Mouse (Mus musculus) lung, postnatal 36 days (tissue): Measurements from ENCODE around the gene Bves.

Experiments
- DNase-seq: peaks from one replicate; pipeline ENCODE4 v3.0.0; 2022; ENCODE audit warnings: mixed read lengths

Bves gene

GRCm38 (mm10) chr10:45335434-45336422 is at the start of gene Bves:
TSS of gene Bves (plus strand) at chr10:45335772.
- no peak for DNase-seq

GRCm38 (mm10) chr10:45288351-45288750 is 47.2 kb upstream of the Bves start:
- no peak for DNase-seq

DNA sequence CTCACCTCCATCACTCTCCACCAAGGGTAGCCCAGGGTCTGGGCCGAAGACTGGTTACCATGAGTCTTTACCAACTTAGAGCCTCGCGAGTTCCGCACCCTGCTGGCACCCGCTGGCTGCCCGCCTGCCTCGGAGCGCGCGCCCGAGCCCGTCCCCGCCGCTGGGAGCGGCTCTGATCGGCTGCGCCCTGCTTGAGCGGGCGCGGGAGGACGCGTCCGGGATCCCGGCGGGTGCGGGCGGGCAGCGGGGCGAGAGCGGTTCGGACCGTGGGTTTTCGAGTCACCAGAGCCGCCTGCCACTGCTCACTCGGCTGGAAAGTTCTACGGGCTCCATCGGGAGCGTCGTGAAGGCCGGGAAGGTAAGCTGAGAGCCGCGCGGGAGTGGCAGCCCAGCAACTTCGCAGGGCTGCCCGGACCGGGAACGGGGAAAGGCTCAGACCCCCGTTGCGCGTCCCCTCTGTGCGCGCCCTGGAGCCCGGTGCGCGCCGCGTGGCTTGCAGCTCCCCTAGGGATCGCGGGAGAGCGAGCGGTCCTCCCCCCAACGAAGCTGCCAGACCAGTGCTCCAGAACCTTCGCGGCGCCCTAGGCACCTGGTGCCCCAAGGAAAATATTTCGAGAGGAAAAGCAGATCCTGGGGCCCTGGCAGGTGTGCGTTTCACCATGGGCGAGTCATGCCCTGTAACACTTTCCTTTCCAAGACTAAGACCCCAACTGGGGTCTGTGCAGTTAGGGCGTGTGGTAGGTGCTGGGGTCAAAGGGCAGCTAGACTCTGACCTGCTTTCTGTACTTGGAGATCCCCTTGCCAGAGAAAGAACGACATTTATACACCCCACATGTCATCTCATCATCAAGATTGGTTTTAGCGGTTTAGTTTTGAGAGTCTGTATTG is 46.1 kb upstream of the Bves start:
- peak; percentile 2 for DNase-seq

- no peak for DNase-seq
Measured at GRCm38 (mm10) chr10:45290618-45291017, 45.0 kb upstream of the Bves start.

DNA sequence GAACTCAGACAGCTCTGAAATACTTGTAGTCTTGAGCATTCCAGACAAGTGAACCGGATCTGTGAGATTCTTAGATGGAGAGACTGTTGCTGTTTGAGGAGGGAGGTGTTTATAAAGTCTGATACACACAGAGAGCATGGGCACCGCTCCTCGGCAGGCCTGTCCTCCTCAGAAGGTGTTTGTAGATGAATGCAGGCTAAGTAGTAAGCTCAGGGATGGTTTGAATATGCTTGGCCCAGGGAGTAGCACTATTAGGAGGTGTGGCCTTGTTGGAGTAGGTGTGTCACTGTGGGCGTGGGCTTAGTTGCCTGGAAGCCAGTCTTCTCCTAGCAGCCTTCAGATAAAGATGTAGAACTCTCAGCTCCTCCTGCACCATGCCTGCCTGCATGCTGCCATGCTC is 43.4 kb upstream of the Bves start:
- peak; percentile 8 for DNase-seq

DNA sequence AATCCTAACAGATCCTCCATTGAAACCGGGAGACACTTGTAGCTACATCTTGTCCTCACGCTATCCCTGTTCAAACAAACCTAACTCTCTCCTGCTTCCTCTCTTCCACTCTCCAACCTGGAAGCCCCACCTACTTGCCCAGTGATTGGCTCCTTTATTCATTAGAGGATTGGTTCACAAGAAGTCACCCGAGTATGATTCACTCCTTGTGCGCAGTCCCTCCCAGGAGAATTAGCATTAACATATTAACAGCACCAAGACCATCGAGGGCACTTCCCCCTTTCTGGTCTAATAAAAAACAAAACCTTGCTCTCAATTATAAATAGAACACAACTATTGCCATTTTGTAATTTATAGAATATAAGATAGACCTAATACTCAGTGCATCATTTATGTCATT is 40.5 kb upstream of the Bves start:
- DNase-seq: no peak

DNA sequence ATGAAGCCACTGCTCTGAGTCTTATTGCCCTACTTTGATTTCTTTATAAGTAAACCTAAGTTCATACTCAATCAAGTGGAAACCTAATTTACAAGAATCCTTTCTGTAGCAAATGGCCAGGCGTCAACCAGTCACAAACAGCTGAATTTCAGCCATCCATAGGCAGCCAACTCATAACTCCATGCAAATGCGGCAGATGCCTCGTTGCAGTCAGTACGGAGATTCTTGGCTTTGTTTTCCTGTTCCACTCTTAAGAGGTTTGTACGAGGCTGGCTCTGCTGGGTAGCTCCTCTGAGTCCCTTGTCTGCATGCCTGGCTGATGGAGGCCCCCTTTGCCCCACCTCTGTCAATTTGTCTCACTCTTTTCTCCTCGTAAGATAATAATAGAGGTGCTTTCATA is 37.1 kb upstream of the Bves start:
- DNase-seq: no peak

DNA sequence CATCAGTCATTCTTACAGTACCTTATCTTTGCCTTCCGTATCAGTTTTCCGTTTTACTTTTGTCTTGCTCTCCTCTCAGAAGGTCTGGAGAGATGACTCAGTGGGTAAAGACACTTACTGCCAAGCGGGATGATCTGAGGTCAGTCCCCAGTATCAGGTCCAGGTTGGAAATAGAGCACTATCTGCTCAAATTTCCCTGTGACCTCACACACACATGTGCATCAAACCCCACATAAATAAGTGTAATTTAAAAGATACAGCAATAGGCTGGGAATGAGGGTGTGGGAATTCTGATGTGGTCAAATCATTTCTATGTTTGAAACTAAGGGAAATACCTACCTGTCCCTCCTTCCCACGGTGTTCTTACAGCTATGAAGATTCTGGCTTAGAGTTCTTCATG is 36.1 kb upstream of the Bves start:
- no peak for DNase-seq

DNA sequence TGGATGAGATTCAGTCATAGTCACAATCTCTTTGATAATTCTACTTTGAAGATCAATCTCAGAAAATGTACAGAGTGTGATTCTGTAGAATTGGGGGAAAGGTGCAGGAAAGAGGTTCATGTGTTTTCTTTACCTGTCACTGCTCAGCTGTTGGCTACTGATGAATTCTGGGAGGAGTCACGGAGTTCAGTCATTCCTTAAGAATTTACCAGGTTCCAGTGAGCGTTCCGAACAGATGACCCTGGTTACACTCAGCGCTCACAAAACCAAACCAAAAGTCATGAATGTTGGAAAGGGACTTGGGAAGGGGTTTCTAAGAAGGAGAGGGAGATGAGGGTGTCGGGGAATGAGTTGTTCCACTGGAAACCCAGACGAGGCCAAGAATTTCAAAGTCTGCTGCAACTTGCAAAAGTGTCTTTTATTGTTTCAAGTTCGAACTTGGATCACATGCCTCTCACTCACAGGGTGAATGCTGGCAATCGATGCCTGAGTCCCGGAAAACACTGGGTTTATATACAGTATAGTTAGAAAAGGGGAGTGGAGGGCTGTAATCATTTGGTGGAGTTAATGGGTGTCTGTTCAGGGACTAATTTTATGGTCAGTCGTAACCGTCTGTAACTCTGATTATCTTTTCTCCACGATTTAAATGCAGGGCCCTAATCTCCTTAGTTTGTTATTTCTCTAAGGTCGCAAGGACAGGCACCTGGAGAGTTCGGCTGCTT is 32.1 kb upstream of the Bves start:
- DNase-seq: no peak

DNA sequence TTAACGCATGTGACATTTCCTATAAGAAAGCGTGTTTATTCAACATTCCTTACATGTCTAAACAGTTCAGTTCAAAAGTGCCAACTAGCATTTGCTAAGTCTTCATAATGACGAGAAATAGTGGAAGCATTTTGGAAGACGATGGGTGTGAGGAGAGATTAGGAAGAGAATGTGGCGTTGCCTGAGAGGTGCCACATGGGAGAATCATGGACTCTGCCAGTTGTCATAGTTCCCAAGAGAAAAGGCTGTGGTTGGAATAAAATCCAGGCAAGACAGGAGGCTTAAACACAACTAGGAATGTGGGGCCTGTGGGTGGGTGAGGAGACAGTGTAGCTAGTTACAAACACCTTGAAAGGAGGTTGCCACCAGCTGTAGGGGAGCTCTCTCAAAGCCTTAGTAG is 30.4 kb upstream of the Bves start:
- no peak for DNase-seq

- no peak for DNase-seq
Measured at GRCm38 (mm10) chr10:45311129-45311528, 24.4 kb upstream of the Bves start.

- no peak for DNase-seq
Measured at GRCm38 (mm10) chr10:45311624-45312023, 23.9 kb upstream of the Bves start.

DNA sequence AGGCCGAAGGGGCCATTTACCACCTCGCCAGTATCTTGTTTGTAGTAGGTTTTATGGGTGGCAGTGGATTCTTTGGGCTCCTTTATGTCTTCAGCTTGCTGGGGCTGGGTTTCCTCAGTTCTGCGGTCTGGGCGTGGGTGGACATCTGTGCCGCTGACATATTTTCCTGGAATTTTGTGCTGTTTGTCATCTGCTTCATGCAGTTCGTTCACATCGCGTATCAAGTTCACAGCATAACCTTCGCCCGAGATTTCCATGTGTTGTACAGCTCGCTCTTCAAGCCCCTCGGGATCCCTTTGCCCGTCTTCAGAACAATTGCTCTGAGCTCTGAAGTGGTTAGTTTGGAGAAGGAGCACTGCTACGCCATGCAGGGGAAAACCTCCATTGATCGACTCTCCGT is 20.7 kb upstream of the Bves start:
- no peak for DNase-seq

DNA sequence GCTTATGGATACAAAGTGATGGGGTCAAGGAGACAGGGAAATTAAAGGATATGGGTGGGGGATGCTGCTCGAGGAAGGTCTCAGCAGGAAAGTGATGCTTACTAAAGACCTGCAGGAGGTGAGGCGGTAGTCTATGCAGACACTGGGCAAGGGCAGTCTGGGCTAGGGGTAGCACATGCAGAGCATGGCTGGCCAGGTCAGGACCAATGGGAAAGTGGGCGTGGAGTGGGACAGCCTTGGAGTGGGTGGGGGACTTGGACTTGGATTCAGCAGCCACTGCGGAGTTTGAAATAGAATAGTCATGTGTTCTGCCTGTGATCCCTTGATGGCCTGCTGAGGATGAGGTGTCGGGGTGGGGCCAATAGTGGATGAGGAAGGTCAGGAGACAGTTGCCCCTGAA is 16.6 kb upstream of the Bves start:
- DNase-seq: no peak

GRCm38 (mm10) chr10:45320296-45320695 is 15.3 kb upstream of the Bves start:
- no peak for DNase-seq

- no peak for DNase-seq
Measured at GRCm38 (mm10) chr10:45324159-45324558, 11.4 kb upstream of the Bves start.

DNA sequence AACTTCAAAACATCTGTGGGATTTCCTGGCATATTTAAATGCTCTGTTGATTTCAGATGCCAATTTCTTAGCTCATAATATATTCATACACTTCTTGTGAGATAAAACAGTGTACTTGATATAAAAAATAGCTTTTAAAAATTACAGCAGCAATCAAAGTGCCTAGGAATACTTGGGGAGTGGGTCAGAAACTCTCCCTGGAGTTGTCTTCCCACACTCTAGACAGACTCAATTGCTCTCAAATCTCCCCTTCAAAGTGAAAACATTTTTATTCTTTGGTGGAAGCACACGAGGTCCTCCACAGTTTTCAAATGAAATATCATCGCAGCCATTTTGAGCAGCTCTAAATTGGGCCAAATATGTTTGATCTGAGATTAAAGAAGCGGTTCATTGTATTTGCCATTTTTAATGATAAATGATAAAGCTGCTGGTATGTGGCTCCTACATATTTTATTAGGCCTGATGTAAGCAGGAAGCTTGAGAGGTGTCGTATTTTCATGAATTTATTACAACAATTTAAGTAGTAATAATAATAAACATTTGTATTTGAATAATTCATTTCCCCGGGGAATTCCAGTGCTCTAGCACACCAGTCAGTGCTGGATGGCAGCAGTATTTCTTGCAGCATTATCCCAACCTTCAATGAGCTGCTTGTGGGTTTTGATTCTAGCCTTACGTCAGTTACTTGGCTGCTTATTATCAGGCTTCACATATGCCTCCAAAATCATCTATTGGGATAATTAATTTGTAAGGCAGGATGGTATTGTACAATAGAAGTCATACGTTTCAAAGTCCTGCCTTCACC is 7.2 kb upstream of the Bves start:
- DNase-seq: no peak

GRCm38 (mm10) chr10:45334925-45335324 is 647 bp upstream of the Bves start:
- no peak for DNase-seq

- DNase-seq: no peak
Measured at GRCm38 (mm10) chr10:45339106-45339505, 3.5 kb downstream of the Bves start.

DNA sequence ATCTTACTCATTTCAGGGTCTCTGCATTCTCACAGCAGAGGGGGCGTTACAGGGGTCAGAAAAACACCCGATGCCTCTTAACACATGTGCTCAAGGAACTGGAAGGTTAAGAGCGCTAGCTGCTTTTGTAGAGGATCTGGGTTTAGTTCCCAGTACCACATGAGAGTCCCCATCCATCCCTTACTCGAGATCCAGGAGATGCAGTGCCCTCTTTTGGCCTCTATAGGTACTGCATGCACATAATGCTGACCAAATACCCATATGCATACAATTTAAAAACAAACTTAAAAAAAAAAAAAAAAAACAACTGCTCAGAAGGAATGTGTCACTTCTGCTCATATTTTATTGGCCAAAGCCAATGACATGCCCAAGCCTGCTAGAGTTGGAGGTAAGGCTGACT is 8.8 kb downstream of the Bves start:
- no peak for DNase-seq

GRCm38 (mm10) chr10:45345217-45345616 is 9.6 kb downstream of the Bves start:
- DNase-seq: no peak

GRCm38 (mm10) chr10:45348143-45348542 is 12.6 kb downstream of the Bves start:
- DNase-seq: peak; percentile 2
